Mouse (Mus musculus) embryonic facial prominence, embryonic 15.5 days (tissue): ENCODE data around the gene Myof. TPM values are rescaled to one million over a fixed set of nuclear protein-coding genes. Genes with fewer than 3 reads are reported as not detected.

Source experiments
- ATAC-seq: fragments of 200-750 bp; cut with Nextera tagmentation; 2 replicates; pipeline ENCODE4 v1.8.0; 2017; ENCODE audit warnings: low read depth, moderate TSS enrichment; ENCODE audit not compliant: insufficient number of reproducible peaks, low FRiP score, low TSS enrichment
- H3K27ac ChIP-seq: fragments of 300-500 bp; sonication (generic); replicated peaks from 2 replicates; pipeline ENCODE4 v1.5.1; 2015; ENCODE audit warnings: mild to moderate bottlenecking, inconsistent platforms
- H3K27me3 ChIP-seq: fragments of 300-500 bp; sonication (generic); 2 replicates; pipeline ENCODE4 v1.6.1; 2015; ENCODE audit warnings: inconsistent platforms
- H3K36me3 ChIP-seq: fragments of 300-500 bp; sonication (generic); 2 replicates; pipeline ENCODE4 v1.6.1; 2015; ENCODE audit warnings: mild to moderate bottlenecking, inconsistent platforms
- H3K4me1 ChIP-seq: fragments of 300-500 bp; sonication (generic); 2 replicates; pipeline ENCODE4 v1.6.1; 2015; ENCODE audit warnings: inconsistent platforms
- H3K4me2 ChIP-seq: fragments of 300-500 bp; sonication (generic); replicated peaks from 2 replicates; pipeline ENCODE4 v1.6.1; 2015; ENCODE audit warnings: mild to moderate bottlenecking, inconsistent platforms
- H3K4me3 ChIP-seq: fragments of 300-500 bp; sonication (generic); replicated peaks from 2 replicates; pipeline ENCODE4 v1.5.1; 2015; ENCODE audit warnings: mild to moderate bottlenecking, inconsistent platforms
- H3K9ac ChIP-seq: fragments of 300-500 bp; sonication (generic); 2 replicates; pipeline ENCODE4 v1.6.1; 2015; ENCODE audit warnings: inconsistent platforms
- H3K9me3 ChIP-seq: fragments of 300-500 bp; sonication (generic); replicated peaks from 2 replicates; pipeline ENCODE4 v1.6.1; 2016; ENCODE audit warnings: inconsistent platforms
- WGBS: fragments of 180-500 bp; shearing (Covaris S2); methylation state at CpG from one replicate; pipeline ENCODE4 v1.1.7; 2015; 5-methylcytosine and 5-hydroxymethylcytosine counted together
- polyA plus RNA-seq: library from polyadenylated mRNA; unstranded; fragments of >200 nt; fragmentation: Nextera tagmentation; extraction: Ambion mirVana; gene quantifications from 2 replicates; pipeline ENCODE4 v1.2.1, GENCODE M21; 2015

The Myof gene
- polyA plus RNA-seq, 1 experiment from 2014 or later, result 16.2 TPM

DNA sequence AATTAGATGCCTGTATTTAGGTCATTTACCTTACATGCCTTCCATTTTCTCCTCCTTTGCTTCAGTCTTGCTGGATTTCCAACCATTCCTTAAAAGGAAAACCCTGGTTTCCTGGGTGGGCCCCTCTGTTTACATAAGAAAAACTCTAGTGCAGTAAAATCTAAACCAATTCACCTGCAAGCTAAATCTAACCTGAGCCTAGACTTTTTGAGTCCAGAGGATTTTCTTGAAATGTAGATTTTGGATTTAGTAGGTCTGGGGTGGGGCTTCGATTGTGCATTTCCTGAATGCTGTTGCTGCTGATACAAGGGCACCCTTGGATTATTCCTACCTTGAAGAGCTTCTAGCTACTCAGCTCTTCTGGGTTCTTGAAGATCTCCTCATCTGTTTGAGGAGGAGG lies 20.7 kb upstream of the Myof start:
- 90% methylated on average over 1 of the region's 1 CpGs for WGBS
- H3K36me3 ChIP-seq, result peaks cover 36% of the 10 kb centered on the region
- H3K4me1 ChIP-seq, result no peaks in the 10 kb centered on the region
- no peak for ATAC-seq
- no peaks in the 10 kb centered on the region for H3K27me3 ChIP-seq
- H3K4me2 ChIP-seq, result no peak overlapping the region
- H3K9me3 ChIP-seq, result no peaks in the 10 kb centered on the region
- H3K4me3 ChIP-seq, result no peak overlapping the region
- no peak overlapping the region for H3K27ac ChIP-seq
- H3K9ac ChIP-seq, result no peak overlapping the region

- no peaks in the 10 kb centered on the region for H3K27me3 ChIP-seq
- no peak for ATAC-seq
- H3K4me2 ChIP-seq, result no peak overlapping the region
- no peak overlapping the region for H3K4me3 ChIP-seq
- H3K4me1 ChIP-seq, result no peaks in the 10 kb centered on the region
- no peaks in the 10 kb centered on the region for H3K9me3 ChIP-seq
- no peak overlapping the region for H3K27ac ChIP-seq
- peaks cover 33% of the 10 kb centered on the region for H3K36me3 ChIP-seq
- 93% methylated on average over 3 of the region's 3 CpGs for WGBS
- no peak overlapping the region for H3K9ac ChIP-seq
Observed at GRCm38 (mm10) chr19:38063201-38063600, 19.8 kb upstream of the Myof start.

GRCm38 (mm10) chr19:38056931-38057330 lies 13.6 kb upstream of the Myof start:
- Histone ChIP-seq H3K4me1 (peaks cover 25% of the 10 kb centered on the region), H3K9ac (no peak overlapping the region), H3K36me3 (peaks cover 23% of the 10 kb centered on the region), H3K4me3 (no peak overlapping the region), H3K9me3 (no peaks in the 10 kb centered on the region), H3K4me2 (no peak overlapping the region), H3K27ac (no peak overlapping the region), H3K27me3 (no peaks in the 10 kb centered on the region)
- 79% methylated on average over 8 of the region's 8 CpGs for WGBS
- ATAC-seq, result no peak

- H3K36me3 ChIP-seq, result peaks cover 22% of the 10 kb centered on the region
- no peak overlapping the region for H3K9ac ChIP-seq
- no peaks in the 10 kb centered on the region for H3K27me3 ChIP-seq
- H3K9me3 ChIP-seq, result no peaks in the 10 kb centered on the region
- H3K4me1 ChIP-seq, result peaks cover 25% of the 10 kb centered on the region
- no peak overlapping the region for H3K27ac ChIP-seq
- H3K4me3 ChIP-seq, result peak overlapping the region; percentile 83
- no peak for ATAC-seq
- peak overlapping the region; percentile 91 for H3K4me2 ChIP-seq
- 52% methylated on average over 3 of the region's 3 CpGs for WGBS
Observed at GRCm38 (mm10) chr19:38056276-38056675, 12.9 kb upstream of the Myof start.

DNA sequence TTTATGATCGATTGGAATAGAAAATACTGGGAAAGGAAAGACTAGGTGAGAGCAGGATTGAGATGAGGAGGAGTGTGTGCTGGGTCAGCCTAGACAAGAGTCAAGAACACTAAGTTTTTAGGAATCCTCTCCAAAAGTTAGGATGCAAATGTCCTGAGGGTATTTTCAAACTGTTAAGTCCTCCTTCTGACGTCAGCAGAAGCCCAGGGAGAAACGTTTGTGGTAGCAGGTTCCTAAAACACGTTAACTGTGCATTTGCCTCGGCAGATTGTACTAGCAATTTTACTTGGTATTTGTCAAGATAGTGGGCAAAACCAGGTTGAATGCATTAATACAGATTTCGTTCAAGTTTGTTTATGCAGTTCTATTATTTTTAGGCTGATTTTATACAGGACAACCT lies 12.4 kb upstream of the Myof start:
- H3K9ac ChIP-seq, result no peak overlapping the region
- peaks cover 17% of the 10 kb centered on the region for H3K36me3 ChIP-seq
- no peak for ATAC-seq
- H3K9me3 ChIP-seq, result no peaks in the 10 kb centered on the region
- no peak overlapping the region for H3K27ac ChIP-seq
- 10% methylated on average over 6 of the region's 6 CpGs for WGBS
- peaks cover 25% of the 10 kb centered on the region for H3K4me1 ChIP-seq
- peak overlapping the region; percentile 83 for H3K4me3 ChIP-seq
- no peaks in the 10 kb centered on the region for H3K27me3 ChIP-seq
- H3K4me2 ChIP-seq, result peak overlapping the region; percentile 91

GRCm38 (mm10) chr19:38054720-38055192 lies 11.4 kb upstream of the Myof start, which contains the start of gene Cep55:
Cep55 (plus strand) TSS chr19:38055011.
- H3K36me3 ChIP-seq, result peaks cover 7% of the 10 kb centered on the region
- peak within 1 kb of the TSS; percentile 91 for H3K4me2 ChIP-seq
- peak within 1 kb of the TSS; percentile 83 for H3K4me3 ChIP-seq
- peak within 1 kb of the TSS; percentile 55; the same call in 1 of the 2 replicates for H3K27ac ChIP-seq
- H3K27me3 ChIP-seq, result no peaks in the 10 kb centered on the region
- peak; percentile 98 for ATAC-seq
- H3K9me3 ChIP-seq, result no peaks in the 10 kb centered on the region
- H3K4me1 ChIP-seq, result peaks cover 25% of the 10 kb centered on the region
- under 1% methylated on average over 36 of the region's 36 CpGs for WGBS
- H3K9ac ChIP-seq, result peak within 1 kb of the TSS; percentile 55

DNA sequence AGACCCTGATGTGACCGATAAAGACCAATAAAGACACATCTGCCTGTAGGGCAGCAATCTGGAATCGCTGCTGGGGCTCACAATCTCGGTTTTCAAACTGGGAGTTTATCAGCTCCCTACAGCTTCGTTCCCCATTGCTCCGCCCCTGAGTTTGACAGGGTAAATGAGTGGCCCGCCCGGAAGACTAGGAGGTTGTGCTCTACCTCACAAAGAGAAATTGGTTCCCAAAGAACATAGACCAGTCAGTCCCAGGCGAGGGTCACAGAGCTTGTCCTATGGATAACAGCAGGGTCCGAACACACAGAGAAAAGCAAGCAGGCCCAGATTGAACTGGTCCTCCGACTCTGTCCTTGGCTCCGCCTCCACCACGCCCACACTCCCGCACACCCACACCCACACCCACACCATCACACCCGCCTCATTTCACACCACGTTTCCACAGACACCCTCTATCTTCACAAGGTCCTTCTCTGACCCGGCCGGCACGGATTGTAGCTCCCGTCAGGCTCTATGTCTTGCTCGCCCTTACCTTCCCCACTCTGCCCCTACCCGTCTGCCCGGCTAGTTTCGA lies 10.9 kb upstream of the Myof start:
- no peaks in the 10 kb centered on the region for H3K27me3 ChIP-seq
- H3K4me3 ChIP-seq, result peak overlapping the region; percentile 83
- H3K36me3 ChIP-seq, result peaks cover 4% of the 10 kb centered on the region
- peak overlapping the region; percentile 91 for H3K4me2 ChIP-seq
- peaks cover 25% of the 10 kb centered on the region for H3K4me1 ChIP-seq
- H3K27ac ChIP-seq, result peak overlapping the region; percentile 55; the same call in 1 of the 2 replicates
- peak; percentile 92 for ATAC-seq
- H3K9me3 ChIP-seq, result no peaks in the 10 kb centered on the region
- under 1% methylated on average over 23 of the region's 23 CpGs for WGBS
- peak overlapping the region; percentile 28; the same call in 1 of the 2 replicates for H3K9ac ChIP-seq

DNA sequence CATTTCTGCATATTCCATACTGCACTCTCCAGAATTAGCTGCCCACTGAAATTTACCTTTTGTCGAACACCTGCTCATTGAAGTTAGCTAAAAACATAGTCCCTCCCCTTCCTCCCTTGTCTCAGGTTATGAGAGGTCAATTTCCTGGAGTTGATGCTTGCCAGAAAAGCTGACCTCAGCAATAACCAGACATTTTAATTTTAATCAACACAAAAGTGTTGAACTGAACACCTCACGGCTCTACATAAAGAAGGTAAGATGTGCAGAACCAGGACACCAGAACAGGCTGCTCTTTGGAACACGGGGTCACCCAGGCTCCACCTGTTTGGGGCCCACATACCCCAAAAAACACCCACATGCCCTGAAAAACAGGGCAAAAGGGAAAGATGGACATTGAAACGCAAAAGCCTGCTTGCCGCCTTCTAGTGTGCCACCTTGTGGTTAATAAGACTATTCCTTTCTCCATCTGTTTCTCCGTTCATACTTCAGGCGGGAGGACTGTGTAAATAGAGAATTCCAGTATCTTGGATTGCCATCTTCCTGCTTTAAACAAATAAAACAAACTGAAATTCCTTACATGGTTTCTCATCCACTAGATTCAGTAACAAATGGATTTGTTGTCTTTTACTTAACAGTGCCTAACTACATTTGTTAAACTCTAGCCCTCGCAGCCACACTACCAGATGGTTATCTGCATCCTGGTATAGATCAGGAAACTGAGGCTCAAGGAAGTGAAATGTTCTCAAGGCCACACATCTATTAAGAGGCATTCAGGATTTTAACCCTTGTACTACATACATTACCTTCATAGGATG lies 10.1 kb upstream of the Myof start:
- no peaks in the 10 kb centered on the region for H3K9me3 ChIP-seq
- H3K4me3 ChIP-seq, result peak overlapping the region; percentile 83
- H3K27ac ChIP-seq, result 0 out of 2 replicates have a peak overlapping the region, but pooled peaks have one; percentile 55
- no peak for ATAC-seq
- peak overlapping the region; percentile 28; the same call in 1 of the 2 replicates for H3K9ac ChIP-seq
- H3K27me3 ChIP-seq, result no peaks in the 10 kb centered on the region
- WGBS, result 25% methylated on average over 8 of the region's 8 CpGs
- peak overlapping the region; percentile 91 for H3K4me2 ChIP-seq
- H3K36me3 ChIP-seq, result peaks cover 4% of the 10 kb centered on the region; the same call in 1 of the 2 replicates
- peaks cover 25% of the 10 kb centered on the region for H3K4me1 ChIP-seq

GRCm38 (mm10) chr19:38049686-38050085 lies 6.3 kb upstream of the Myof start:
- Histone ChIP-seq H3K27ac (no peak overlapping the region), H3K36me3 (no peaks in the 10 kb centered on the region), H3K4me1 (0 out of 2 replicates have a peak, but pooled peaks cover 11% of the 10 kb centered on the region), H3K9me3 (no peaks in the 10 kb centered on the region), H3K4me3 (no peak overlapping the region), H3K4me2 (no peak overlapping the region), H3K27me3 (no peaks in the 10 kb centered on the region), H3K9ac (no peak overlapping the region)
- 92% methylated on average over 1 of the region's 1 CpGs for WGBS
- no peak for ATAC-seq

- H3K4me2 ChIP-seq, result no peak overlapping the region
- ATAC-seq, result no peak
- H3K4me3 ChIP-seq, result no peak overlapping the region
- no peak overlapping the region for H3K9ac ChIP-seq
- no peaks in the 10 kb centered on the region for H3K36me3 ChIP-seq
- no peaks in the 10 kb centered on the region for H3K9me3 ChIP-seq
- peaks cover 11% of the 10 kb centered on the region for H3K4me1 ChIP-seq
- WGBS, result 79% methylated on average over 3 of the region's 3 CpGs
- no peaks in the 10 kb centered on the region for H3K27me3 ChIP-seq
- H3K27ac ChIP-seq, result no peak overlapping the region
Observed at GRCm38 (mm10) chr19:38045198-38045597, 1.8 kb upstream of the Myof start.

DNA sequence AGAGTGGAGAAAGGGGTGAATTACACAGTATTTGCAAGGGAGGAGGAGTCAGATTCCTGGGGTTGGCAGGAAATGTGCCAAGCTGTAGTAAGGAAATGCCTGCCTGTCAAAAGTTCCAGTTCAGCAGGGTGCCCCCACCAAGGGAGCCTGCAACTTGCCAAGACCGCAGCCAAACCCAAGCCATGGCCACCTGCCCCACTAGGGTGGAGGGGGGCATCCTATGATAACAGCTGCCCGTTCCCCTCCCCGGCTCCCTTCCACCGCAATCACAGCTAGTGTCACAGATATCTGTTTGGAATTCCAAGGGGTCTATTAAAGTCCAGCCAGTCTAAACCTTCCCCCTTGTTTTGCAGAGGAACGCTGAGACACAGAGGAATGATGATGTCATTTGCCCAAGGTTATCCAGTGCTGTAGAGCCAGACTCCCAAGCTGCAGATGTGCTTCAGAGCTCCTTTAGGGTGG lies 1.1 kb downstream of the Myof start:
- Histone ChIP-seq H3K4me1 (peaks cover 18% of the 10 kb centered on the region), H3K36me3 (no peaks in the 10 kb centered on the region), H3K4me2 (peak overlapping the region; percentile 73), H3K27me3 (no peaks in the 10 kb centered on the region), H3K27ac (peak overlapping the region; percentile 86), H3K4me3 (peak overlapping the region; percentile 53), H3K9ac (peak overlapping the region; percentile 37; the same call in 1 of the 2 replicates), H3K9me3 (no peaks in the 10 kb centered on the region)
- ATAC-seq, result peak; percentile 51
- 20% methylated on average over 5 of the region's 5 CpGs for WGBS
